Mouse (Mus musculus): ENCODE results near the gene Prl7a1.

The Prl7a1 gene

GRCm38 (mm10) chr13:27642393-27642792 lies at the start of gene Prl7a1:
Gene Prl7a1 (minus strand): TSS chr13:27642493.
- no peak for DNase-seq

GRCm38 (mm10) chr13:27667936-27668335 lies 25.6 kb upstream of the Prl7a1 start, which contains the start of gene Prl7a2:
Gene Prl7a2 (minus strand): TSS chr13:27668036.
- DNase-seq = no peak

DNA sequence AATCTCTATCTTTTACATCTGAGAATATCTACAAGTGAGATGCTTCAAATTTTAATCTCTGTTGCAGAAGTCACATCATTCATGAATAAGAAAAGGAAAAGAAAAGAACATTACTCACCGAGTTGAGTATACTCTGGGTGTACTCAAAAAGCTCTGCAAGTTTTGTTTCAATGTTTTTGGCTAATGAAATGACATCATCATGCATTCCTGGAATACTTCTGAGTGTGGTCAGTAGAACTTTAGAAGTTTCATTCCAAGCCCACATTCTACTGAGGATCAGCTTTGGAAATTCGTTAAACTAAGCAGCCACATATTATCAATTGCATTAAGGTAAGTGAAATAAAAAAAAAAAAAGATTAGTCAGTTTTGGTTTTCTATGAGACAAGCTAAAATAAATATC lies 18.5 kb upstream of the Prl7a1 start:
- no peak for DNase-seq

- DNase-seq = no peak
These were observed 31.8 kb downstream of the Prl7a1 start, which contains the start of gene Prl7b1 for GRCm38 (mm10) chr13:27610482-27610881. Gene Prl7b1 (minus strand): TSS chr13:27610582.
